Mouse (Mus musculus): ENCODE measurements around the gene Srebf2. TPM values are rescaled to one million over a fixed set of nuclear protein-coding genes. Genes with fewer than 3 reads are reported as not detected.

Srebf2 gene
- polyA plus RNA-seq, 1 experiment from 2014 or later, result 172 TPM

GRCm38 (mm10) chr15:82159471-82159870 lies 12.5 kb downstream of the Srebf2 start:
- no peaks in the 10 kb centered on the region for H3K27me3 ChIP-seq (replicated peaks)
- H3K27ac ChIP-seq, result peak overlapping the region; percentile 76; the same call in 1 of the 2 replicates
- H3K4me2 ChIP-seq (replicated peaks), result no peak overlapping the region
- no peak overlapping the region for H3K9ac ChIP-seq
- peaks cover 62% of the 10 kb centered on the region for H3K4me1 ChIP-seq (replicated peaks)
- ATAC-seq, result no peak
- 79% methylated on average over 9 of the region's 9 CpGs for WGBS
- no peak overlapping the region for H3K4me3 ChIP-seq (replicated peaks)
- no peaks in the 10 kb centered on the region for H3K9me3 ChIP-seq
- H3K36me3 ChIP-seq, result no peaks in the 10 kb centered on the region

- H3K4me3 ChIP-seq (replicated peaks), result no peak overlapping the region
- H3K4me1 ChIP-seq (replicated peaks), result peaks cover 64% of the 10 kb centered on the region
- no peaks in the 10 kb centered on the region for H3K9me3 ChIP-seq
- 65% methylated on average over 11 of the region's 11 CpGs for WGBS
- H3K36me3 ChIP-seq, result no peaks in the 10 kb centered on the region
- H3K4me2 ChIP-seq (replicated peaks), result no peak overlapping the region
- no peak for ATAC-seq
- H3K9ac ChIP-seq, result no peak overlapping the region
- H3K27me3 ChIP-seq (replicated peaks), result no peaks in the 10 kb centered on the region
- H3K27ac ChIP-seq, result no peak overlapping the region
Observed at GRCm38 (mm10) chr15:82160731-82161640, 14.0 kb downstream of the Srebf2 start.

GRCm38 (mm10) chr15:82161965-82162600 lies 15.1 kb downstream of the Srebf2 start:
- no peak overlapping the region for H3K4me3 ChIP-seq (replicated peaks)
- peaks cover 69% of the 10 kb centered on the region for H3K4me1 ChIP-seq (replicated peaks)
- no peak for ATAC-seq
- WGBS, result 81% methylated on average over 12 of the region's 12 CpGs
- no peak overlapping the region for H3K27ac ChIP-seq
- no peak overlapping the region for H3K4me2 ChIP-seq (replicated peaks)
- no peak overlapping the region for H3K9ac ChIP-seq
- no peaks in the 10 kb centered on the region for H3K27me3 ChIP-seq (replicated peaks)
- no peaks in the 10 kb centered on the region for H3K9me3 ChIP-seq
- H3K36me3 ChIP-seq, result no peaks in the 10 kb centered on the region

DNA sequence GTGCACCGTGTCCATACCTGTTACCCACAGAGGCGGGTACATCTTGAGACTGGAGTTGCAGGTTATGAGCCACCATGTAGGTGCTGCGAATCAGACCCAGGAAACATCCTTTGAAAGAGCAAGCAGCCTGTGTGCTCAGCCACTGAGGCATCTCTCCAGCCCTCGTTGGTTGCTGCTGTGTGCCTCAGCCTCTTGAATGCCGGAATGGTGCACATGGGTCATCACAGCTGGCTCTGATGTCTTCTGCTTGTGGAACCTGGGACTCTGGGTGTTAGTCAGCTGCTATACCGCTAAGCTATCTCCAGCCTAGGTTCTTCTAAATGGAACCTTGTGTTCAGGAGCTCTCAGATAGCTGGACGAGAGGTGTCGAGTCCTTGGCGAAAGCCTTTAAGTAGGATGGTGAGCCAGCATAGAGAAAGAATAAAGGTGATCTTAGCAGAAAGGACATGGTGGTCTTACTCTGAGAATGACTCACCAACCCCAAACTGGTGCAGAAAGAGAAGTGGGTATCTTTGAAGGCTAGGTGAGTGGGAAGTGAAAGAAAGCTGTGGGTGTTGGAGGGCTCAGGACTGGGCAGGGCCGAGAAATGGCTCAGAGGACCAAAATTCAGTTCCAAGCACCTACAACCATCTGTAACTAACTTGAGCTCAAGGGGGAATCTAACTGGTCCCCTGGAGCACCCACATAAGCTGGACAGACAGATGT lies 16.5 kb downstream of the Srebf2 start:
- ATAC-seq, result no peak
- Histone ChIP-seq H3K27ac (peak overlapping the region; percentile 44), H3K9me3 (no peaks in the 10 kb centered on the region), H3K4me3 (replicated peaks) (no peak overlapping the region), H3K27me3 (replicated peaks) (no peaks in the 10 kb centered on the region), H3K4me1 (replicated peaks) (peaks cover 68% of the 10 kb centered on the region), H3K9ac (no peak overlapping the region), H3K4me2 (replicated peaks) (no peak overlapping the region), H3K36me3 (no peaks in the 10 kb centered on the region)
- WGBS, result 83% methylated on average over 10 of the region's 10 CpGs

- no peak overlapping the region; the same call in 1 of the 2 replicates for H3K4me2 ChIP-seq (replicated peaks)
- H3K27me3 ChIP-seq (replicated peaks), result no peaks in the 10 kb centered on the region
- H3K27ac ChIP-seq, result peak overlapping the region; percentile 44
- peaks cover 63% of the 10 kb centered on the region for H3K4me1 ChIP-seq (replicated peaks)
- WGBS, result 52% methylated on average over 4 of the region's 4 CpGs
- peak; percentile 40 for ATAC-seq
- no peaks in the 10 kb centered on the region for H3K36me3 ChIP-seq
- H3K9me3 ChIP-seq, result no peaks in the 10 kb centered on the region
- H3K4me3 ChIP-seq (replicated peaks), result no peak overlapping the region
- H3K9ac ChIP-seq, result no peak overlapping the region
Observed at GRCm38 (mm10) chr15:82164061-82164399, 17.0 kb downstream of the Srebf2 start.

DNA sequence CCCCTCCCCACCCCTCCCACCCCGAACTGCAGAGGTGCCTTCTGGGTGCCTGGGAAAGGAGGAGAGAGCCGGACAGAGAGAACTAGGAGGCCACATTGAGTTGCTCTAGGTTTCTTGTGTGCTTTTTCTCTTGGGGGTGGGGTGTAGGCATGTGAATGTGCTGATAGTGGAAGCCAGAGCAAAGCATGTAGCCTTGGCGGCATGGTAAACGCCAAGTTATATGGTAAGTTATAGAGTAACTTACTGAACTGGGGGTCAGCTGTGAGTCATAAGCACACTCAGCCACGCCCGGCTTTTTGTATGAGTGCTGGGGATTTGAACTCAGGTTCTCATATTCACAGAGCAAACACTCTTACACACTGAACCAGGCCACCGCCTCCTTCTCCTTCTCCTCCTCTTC lies 17.5 kb downstream of the Srebf2 start:
- no peaks in the 10 kb centered on the region for H3K36me3 ChIP-seq
- H3K9me3 ChIP-seq, result no peaks in the 10 kb centered on the region
- H3K27me3 ChIP-seq (replicated peaks), result no peaks in the 10 kb centered on the region
- H3K27ac ChIP-seq, result peak overlapping the region; percentile 44
- WGBS, result 54% methylated on average over 7 of the region's 7 CpGs
- peak; percentile 72 for ATAC-seq
- no peak overlapping the region for H3K4me3 ChIP-seq (replicated peaks)
- H3K9ac ChIP-seq, result no peak overlapping the region
- H3K4me1 ChIP-seq (replicated peaks), result peaks cover 59% of the 10 kb centered on the region
- no peak overlapping the region; the same call in 1 of the 2 replicates for H3K4me2 ChIP-seq (replicated peaks)

DNA sequence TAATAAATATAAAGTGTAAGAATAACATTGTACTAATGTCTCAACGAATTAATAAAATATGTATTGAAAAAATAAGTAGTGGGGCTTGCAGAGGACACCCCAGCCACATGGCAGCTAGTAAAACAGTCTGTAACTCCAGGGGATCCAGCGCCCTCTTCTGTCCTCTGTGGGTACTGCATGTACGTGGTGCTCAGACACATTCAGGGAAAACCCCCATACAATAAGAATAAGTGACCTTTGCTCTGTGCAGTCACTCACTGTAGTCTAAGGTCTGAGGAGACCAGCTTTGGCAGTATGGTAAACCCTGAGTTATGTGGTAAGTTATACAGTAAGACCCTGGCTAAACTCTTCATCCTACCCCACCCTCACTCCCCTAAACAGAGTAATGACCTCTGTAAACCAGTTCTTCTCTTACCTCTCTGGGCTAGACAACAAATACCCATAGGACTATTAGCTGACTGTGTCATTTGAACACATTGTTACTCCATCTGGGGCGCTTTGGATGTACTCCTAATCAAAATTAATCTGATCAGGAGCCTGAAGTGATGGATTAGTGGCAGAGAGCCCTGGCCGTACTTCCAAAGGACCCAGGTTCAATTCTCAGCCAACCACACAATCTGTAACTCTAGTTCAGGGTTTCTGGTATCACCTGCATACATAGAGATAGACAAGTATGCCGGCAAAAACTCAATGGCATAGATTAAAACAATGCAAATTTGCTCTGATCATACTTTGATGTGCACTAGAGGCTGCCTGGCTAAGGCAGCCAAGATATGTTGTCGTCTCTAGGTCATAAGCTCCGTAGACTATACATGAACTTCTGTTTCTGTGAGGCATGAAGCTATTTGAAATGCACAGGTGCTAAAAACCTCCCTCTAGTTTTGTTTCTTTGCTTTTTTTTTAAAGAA lies 18.6 kb downstream of the Srebf2 start:
- H3K9ac ChIP-seq, result no peak overlapping the region
- no peaks in the 10 kb centered on the region for H3K9me3 ChIP-seq
- no peaks in the 10 kb centered on the region for H3K27me3 ChIP-seq (replicated peaks)
- H3K4me2 ChIP-seq (replicated peaks), result peak overlapping the region; percentile 39; the same call in 1 of the 2 replicates
- peak; percentile 70 for ATAC-seq
- H3K36me3 ChIP-seq, result peaks cover 9% of the 10 kb centered on the region
- peaks cover 51% of the 10 kb centered on the region for H3K4me1 ChIP-seq (replicated peaks)
- WGBS, result 51% methylated on average over 8 of the region's 8 CpGs
- H3K27ac ChIP-seq, result peak overlapping the region; percentile 73
- H3K4me3 ChIP-seq (replicated peaks), result no peak overlapping the region

- Histone ChIP-seq H3K36me3 (peaks cover 17% of the 10 kb centered on the region), H3K27me3 (replicated peaks) (no peaks in the 10 kb centered on the region), H3K9ac (peak overlapping the region; percentile 26; the same call in 1 of the 2 replicates), H3K27ac (peak overlapping the region; percentile 73), H3K4me2 (replicated peaks) (peak overlapping the region; percentile 39), H3K9me3 (no peaks in the 10 kb centered on the region), H3K4me1 (replicated peaks) (peaks cover 42% of the 10 kb centered on the region), H3K4me3 (replicated peaks) (no peak overlapping the region)
- WGBS, result 42% methylated on average over 22 of the region's 22 CpGs
- ATAC-seq, result 0 out of 2 replicates have a peak, but pooled peaks have one; percentile 24
Observed at GRCm38 (mm10) chr15:82166240-82167100, 19.5 kb downstream of the Srebf2 start.

DNA sequence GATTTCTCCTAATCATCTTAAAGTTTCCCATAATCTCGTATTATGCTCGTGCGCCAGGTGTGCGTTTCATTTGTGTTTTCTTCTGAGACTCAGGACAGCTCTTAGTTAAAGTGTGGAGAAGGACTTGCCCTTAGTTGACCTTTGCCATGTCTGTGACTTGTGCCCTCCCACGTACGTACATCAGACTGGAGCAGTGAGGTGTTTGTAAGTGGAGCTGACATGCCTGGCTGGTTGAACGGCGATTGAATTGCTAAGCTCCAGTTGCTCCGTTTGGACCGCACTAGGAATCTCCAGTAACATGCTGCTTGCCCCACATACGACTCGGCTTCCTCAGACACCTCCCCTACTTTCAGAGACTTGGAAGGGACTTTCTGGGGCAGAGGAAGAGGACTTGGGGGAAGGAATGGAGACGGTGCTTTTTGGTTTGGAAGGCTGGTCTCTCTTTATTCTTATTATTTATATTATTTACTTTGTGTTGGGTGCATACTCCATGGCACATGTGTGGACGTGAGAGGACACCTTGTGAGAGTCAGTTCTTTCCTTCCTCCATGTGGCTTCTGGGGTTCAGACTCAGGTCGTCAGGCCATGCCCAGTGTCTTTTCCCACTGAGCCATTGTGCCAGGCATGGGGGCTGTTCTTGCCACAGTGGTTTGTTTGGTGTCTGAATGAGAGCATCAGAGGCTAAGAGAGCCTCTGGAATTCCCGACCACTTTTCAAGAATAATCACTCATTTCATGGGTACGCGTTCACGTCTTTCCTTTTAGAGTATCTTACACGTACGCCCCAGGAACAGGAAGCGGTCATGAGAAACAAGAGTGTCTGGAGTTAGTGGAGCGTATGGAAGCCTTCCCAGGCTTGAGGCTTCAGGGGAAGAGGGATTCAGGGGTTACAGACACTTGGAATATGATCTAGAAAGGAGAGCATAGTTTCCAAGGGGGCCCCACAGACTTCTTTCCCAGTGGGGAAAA lies 20.5 kb downstream of the Srebf2 start:
- no peak overlapping the region for H3K4me3 ChIP-seq (replicated peaks)
- H3K27ac ChIP-seq, result peak overlapping the region; percentile 73
- H3K4me1 ChIP-seq (replicated peaks), result peaks cover 37% of the 10 kb centered on the region
- H3K36me3 ChIP-seq, result peaks cover 21% of the 10 kb centered on the region
- no peaks in the 10 kb centered on the region for H3K27me3 ChIP-seq (replicated peaks)
- no peak overlapping the region; the same call in 1 of the 2 replicates for H3K9ac ChIP-seq
- no peaks in the 10 kb centered on the region for H3K9me3 ChIP-seq
- 59% methylated on average over 23 of the region's 23 CpGs for whole genome bisulfite sequencing
- no peak for ATAC-seq
- peak overlapping the region; percentile 39 for H3K4me2 ChIP-seq (replicated peaks)

- 83% methylated on average over 5 of the region's 5 CpGs for WGBS
- no peak for ATAC-seq
- no peak overlapping the region for H3K4me3 ChIP-seq (replicated peaks)
- H3K9me3 ChIP-seq, result no peaks in the 10 kb centered on the region
- H3K27ac ChIP-seq, result no peak overlapping the region
- H3K9ac ChIP-seq, result no peak overlapping the region
- H3K27me3 ChIP-seq (replicated peaks), result no peaks in the 10 kb centered on the region
- H3K36me3 ChIP-seq, result peaks cover 37% of the 10 kb centered on the region
- no peak overlapping the region for H3K4me2 ChIP-seq (replicated peaks)
- peaks cover 25% of the 10 kb centered on the region for H3K4me1 ChIP-seq (replicated peaks)
Observed at GRCm38 (mm10) chr15:82169671-82170070, 22.7 kb downstream of the Srebf2 start.
